Mouse (Mus musculus) embryonic facial prominence, embryonic 12.5 days (tissue): Measurements from ENCODE around the gene Pdlim5. TPM values are rescaled to one million over a fixed set of nuclear protein-coding genes. Genes with fewer than 3 reads are reported as not detected.

Source experiments
- ATAC-seq: fragments of 200-750 bp; cut with Nextera tagmentation; 2 replicates; pipeline ENCODE4 v1.8.0; 2017; ENCODE audit not compliant: insufficient number of reproducible peaks, insufficient read depth, low FRiP score, low TSS enrichment
- H3K27ac ChIP-seq: fragments of 300-500 bp; sonication (generic); 2 replicates; pipeline ENCODE4 v1.5.1; 2016; ENCODE audit warnings: mild to moderate bottlenecking
- H3K27me3 ChIP-seq: fragments of 300-500 bp; sonication (generic); 2 replicates; pipeline ENCODE4 v1.6.1; 2016; ENCODE audit warnings: mild to moderate bottlenecking, moderate library complexity
- H3K36me3 ChIP-seq: fragments of 300-500 bp; sonication (generic); 2 replicates; pipeline ENCODE4 v1.6.1; 2016; ENCODE audit warnings: mild to moderate bottlenecking
- H3K4me1 ChIP-seq: fragments of 300-500 bp; sonication (generic); 2 replicates; pipeline ENCODE4 v1.6.1; 2016
- H3K4me2 ChIP-seq: fragments of 300-500 bp; sonication (generic); replicated peaks from 2 replicates; pipeline ENCODE4 v1.6.1; 2016; ENCODE audit warnings: mild to moderate bottlenecking, moderate library complexity
- H3K4me3 ChIP-seq: fragments of 300-500 bp; sonication (generic); 2 replicates; pipeline ENCODE4 v1.5.1; 2016; ENCODE audit warnings: mild to moderate bottlenecking
- H3K9ac ChIP-seq: fragments of 300-500 bp; sonication (generic); 2 replicates; pipeline ENCODE4 v1.6.1; 2016; ENCODE audit warnings: mild to moderate bottlenecking, moderate library complexity
- H3K9me3 ChIP-seq: fragments of 300-500 bp; sonication (generic); 2 replicates; pipeline ENCODE4 v1.6.1; 2016; ENCODE audit warnings: mild to moderate bottlenecking, moderate library complexity
- WGBS: fragments of 180-500 bp; shearing (Covaris S2); methylation state at CpG from one replicate; pipeline ENCODE4 v1.1.7; 2016; 5-methylcytosine and 5-hydroxymethylcytosine counted together
- polyA plus RNA-seq: library from polyadenylated mRNA; unstranded; fragments of >200 nt; fragmentation: Nextera tagmentation; extraction: Ambion mirVana; gene quantifications from 2 replicates; pipeline ENCODE4 v1.2.1, GENCODE M21; 2016

Gene Pdlim5
- polyA plus RNA-seq, 1 experiment from 2014 or later = 16.2 TPM

DNA sequence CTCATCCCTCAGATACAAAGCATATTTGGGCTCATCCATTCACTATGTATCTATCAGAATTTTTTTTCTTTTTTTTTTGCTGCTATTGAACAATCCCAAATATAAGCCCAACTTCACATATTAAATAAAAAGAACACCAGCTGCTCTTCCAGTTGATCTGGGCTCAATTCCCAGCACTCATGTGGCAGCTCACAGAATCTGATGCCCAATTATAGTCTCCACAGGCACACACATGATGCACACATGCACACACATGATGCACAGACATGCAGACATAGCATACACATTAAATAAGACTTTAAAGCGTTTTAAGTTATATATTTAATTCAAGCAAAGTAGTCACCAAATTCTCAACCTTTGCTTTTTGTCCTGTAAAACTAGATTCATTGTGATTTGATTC is 62.0 kb downstream of the Pdlim5 start:
- Histone ChIP-seq H3K27me3 (no peaks in the 10 kb centered on the region), H3K4me3 (no peak overlapping the region), H3K9ac (no peak overlapping the region), H3K36me3 (no peaks in the 10 kb centered on the region), H3K27ac (no peak overlapping the region), H3K4me2 (no peak overlapping the region), H3K4me1 (no peaks in the 10 kb centered on the region), H3K9me3 (no peaks in the 10 kb centered on the region)
- ATAC-seq = no peak
- WGBS = 91% methylated on average over 1 of the region's 1 CpGs

GRCm38 (mm10) chr3:142332716-142333115 is 62.8 kb downstream of the Pdlim5 start:
- H3K4me2 ChIP-seq = no peak overlapping the region
- no peaks in the 10 kb centered on the region for H3K9me3 ChIP-seq
- 67% methylated on average over 4 of the region's 4 CpGs for WGBS
- no peak for ATAC-seq
- no peaks in the 10 kb centered on the region for H3K4me1 ChIP-seq
- no peaks in the 10 kb centered on the region for H3K27me3 ChIP-seq
- no peak overlapping the region for H3K27ac ChIP-seq
- H3K9ac ChIP-seq = no peak overlapping the region
- no peaks in the 10 kb centered on the region for H3K36me3 ChIP-seq
- no peak overlapping the region for H3K4me3 ChIP-seq

DNA sequence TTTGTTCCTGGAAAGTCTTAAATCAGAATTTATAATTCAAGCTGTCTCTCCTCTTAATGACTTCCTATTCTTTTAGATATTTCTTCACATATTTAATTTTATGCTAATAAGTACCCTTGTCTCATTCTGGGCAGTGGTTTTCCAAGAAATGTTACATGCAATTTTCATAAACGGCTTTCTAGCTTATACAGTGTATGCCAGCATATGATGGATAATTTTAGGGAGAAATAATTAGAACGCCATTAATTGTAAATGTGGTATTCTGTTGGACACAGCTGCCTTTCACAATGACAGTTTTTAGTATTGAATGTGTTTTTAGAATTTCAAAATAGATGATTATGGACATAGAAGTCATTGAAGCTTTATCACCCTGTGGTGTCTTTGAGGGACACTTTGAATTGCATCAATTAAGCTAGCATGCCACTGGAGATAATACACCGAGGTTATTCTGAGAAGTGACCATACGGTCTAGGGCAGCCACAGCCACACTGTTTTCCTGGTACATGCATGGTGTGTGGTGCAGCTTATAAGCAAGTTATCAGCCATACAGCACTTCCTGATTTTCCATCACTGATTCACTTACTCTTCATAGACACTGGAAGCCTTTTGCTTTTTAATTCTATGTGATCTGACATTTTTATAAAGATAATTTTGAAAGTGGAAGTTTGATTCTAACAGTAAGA is 63.5 kb downstream of the Pdlim5 start:
- no peak overlapping the region for H3K4me3 ChIP-seq
- H3K27ac ChIP-seq = no peak overlapping the region
- H3K36me3 ChIP-seq = no peaks in the 10 kb centered on the region
- H3K9me3 ChIP-seq = no peaks in the 10 kb centered on the region
- H3K9ac ChIP-seq = no peak overlapping the region
- ATAC-seq = no peak
- no peaks in the 10 kb centered on the region for H3K27me3 ChIP-seq
- WGBS = 80% methylated on average over 4 of the region's 4 CpGs
- no peak overlapping the region for H3K4me2 ChIP-seq
- H3K4me1 ChIP-seq = no peaks in the 10 kb centered on the region

DNA sequence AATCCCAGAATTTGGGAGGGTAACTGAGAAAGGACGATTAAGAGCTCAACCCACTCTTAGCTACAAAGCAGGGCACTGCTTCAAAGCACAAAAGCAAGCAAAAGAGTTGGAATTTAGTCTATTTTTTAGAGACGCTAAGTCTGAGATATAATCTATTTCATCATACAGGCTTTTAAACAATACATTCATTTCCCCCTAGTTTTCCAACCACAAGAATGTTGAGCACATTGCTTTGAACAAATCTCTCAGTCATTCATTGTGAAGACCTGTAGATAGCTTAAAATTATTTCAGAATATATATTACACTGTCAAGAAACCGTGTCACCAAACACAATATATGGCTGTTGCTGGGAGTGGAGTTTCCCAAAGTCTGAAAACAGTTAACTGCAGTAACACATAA is 65.1 kb downstream of the Pdlim5 start:
- WGBS = 68% methylated on average over 3 of the region's 3 CpGs
- Histone ChIP-seq H3K9me3 (no peaks in the 10 kb centered on the region), H3K27me3 (no peaks in the 10 kb centered on the region), H3K4me3 (no peak overlapping the region), H3K9ac (no peak overlapping the region), H3K27ac (no peak overlapping the region), H3K36me3 (no peaks in the 10 kb centered on the region), H3K4me2 (no peak overlapping the region), H3K4me1 (no peaks in the 10 kb centered on the region)
- no peak for ATAC-seq

- Histone ChIP-seq H3K27ac (no peak overlapping the region), H3K4me2 (no peak overlapping the region), H3K27me3 (no peaks in the 10 kb centered on the region), H3K4me3 (no peak overlapping the region), H3K36me3 (no peaks in the 10 kb centered on the region), H3K9ac (no peak overlapping the region), H3K9me3 (no peaks in the 10 kb centered on the region), H3K4me1 (no peaks in the 10 kb centered on the region)
- WGBS = 80% methylated on average over 6 of the region's 6 CpGs
- no peak for ATAC-seq
Measured at GRCm38 (mm10) chr3:142323592-142323991, 71.9 kb downstream of the Pdlim5 start.

GRCm38 (mm10) chr3:142321930-142322329 is 73.6 kb downstream of the Pdlim5 start:
- Histone ChIP-seq H3K4me1 (no peaks in the 10 kb centered on the region), H3K27me3 (no peaks in the 10 kb centered on the region), H3K9me3 (no peaks in the 10 kb centered on the region), H3K36me3 (no peaks in the 10 kb centered on the region), H3K4me2 (no peak overlapping the region), H3K4me3 (no peak overlapping the region), H3K9ac (no peak overlapping the region), H3K27ac (no peak overlapping the region)
- ATAC-seq = no peak
- 71% methylated on average over 6 of the region's 6 CpGs for WGBS

DNA sequence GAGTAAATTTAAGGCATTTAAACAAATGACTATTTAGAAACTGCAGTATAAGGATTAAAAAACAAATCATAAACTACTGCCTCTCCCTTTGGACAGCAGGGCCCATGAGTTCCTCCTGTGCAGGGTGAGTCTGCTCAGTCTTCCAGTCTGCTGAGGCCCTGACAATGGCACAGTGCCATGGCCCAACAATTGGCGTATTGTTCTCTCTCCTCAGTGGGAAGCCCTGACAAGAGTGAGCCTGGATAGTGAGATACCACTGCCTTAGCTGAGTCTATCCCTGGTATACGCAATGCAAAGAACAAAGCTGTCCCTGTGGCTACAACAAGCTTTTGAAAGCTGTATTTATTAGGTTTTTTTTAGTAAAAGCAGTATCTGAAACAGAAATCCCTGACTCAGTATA is 77.3 kb downstream of the Pdlim5 start:
- H3K4me2 ChIP-seq = no peak overlapping the region
- no peak overlapping the region for H3K4me3 ChIP-seq
- ATAC-seq = peak; percentile 84; the same call in 1 of the 2 replicates
- no peaks in the 10 kb centered on the region for H3K4me1 ChIP-seq
- WGBS = 22% methylated on average over 2 of the region's 2 CpGs
- H3K27ac ChIP-seq = no peak overlapping the region
- H3K9me3 ChIP-seq = no peaks in the 10 kb centered on the region
- H3K9ac ChIP-seq = no peak overlapping the region
- no peaks in the 10 kb centered on the region for H3K27me3 ChIP-seq
- no peaks in the 10 kb centered on the region for H3K36me3 ChIP-seq

DNA sequence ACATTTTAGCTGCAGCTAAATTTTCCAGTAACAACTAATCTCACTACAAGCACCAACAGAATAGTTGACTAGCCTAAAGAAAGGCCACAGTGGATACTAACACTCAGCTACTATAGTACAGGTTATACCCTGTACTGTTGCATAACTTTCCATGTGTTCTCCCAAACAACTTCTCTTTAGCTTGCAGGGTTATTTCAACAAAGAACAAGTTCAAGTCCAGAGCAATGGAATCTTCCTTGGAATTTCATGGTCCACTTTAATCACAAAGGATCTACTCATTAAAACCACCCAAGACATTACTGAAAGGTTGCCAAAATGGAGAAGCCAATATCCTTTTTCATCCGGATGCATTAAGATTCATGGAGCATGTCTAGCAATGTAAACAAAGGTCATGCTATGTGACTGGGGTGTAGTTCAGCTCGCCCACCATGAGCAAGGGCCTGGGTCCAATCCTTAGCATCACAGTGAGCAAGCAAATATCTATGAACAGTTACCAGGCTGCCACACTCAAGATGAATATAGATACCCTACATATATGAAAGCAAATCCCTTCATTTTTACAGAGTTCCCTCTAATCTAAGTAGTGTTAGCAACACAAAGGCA is 79.3 kb downstream of the Pdlim5 start:
- no peak overlapping the region for H3K9ac ChIP-seq
- H3K4me3 ChIP-seq = no peak overlapping the region
- H3K27ac ChIP-seq = no peak overlapping the region
- H3K27me3 ChIP-seq = no peaks in the 10 kb centered on the region
- no peak overlapping the region for H3K4me2 ChIP-seq
- H3K9me3 ChIP-seq = no peaks in the 10 kb centered on the region
- H3K36me3 ChIP-seq = no peaks in the 10 kb centered on the region
- no peaks in the 10 kb centered on the region for H3K4me1 ChIP-seq
- no peak for ATAC-seq
- 62% methylated on average over 2 of the region's 2 CpGs for WGBS

DNA sequence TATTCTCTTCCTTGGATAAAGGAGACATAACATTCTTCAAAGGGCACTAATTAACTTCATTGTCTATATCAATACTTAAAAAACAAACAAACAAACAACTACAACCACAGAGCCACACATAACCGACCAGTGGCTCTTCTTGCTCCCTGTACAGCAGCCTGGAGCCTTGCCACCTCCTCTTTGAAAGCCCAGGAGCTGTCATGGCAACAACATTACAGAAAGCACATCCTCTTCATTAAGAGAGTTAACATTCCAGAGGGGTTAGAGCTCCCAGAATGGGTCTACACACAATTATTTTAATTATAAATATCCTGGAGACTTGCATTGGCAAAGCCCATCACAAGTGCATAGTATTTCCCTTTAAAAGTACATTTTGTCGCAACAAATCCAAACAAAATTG is 84.4 kb downstream of the Pdlim5 start:
- Histone ChIP-seq H3K4me3 (no peak overlapping the region), H3K4me1 (0 out of 2 replicates have a peak, but pooled peaks cover 4% of the 10 kb centered on the region), H3K36me3 (no peaks in the 10 kb centered on the region), H3K27me3 (no peaks in the 10 kb centered on the region), H3K9me3 (no peaks in the 10 kb centered on the region), H3K27ac (no peak overlapping the region), H3K4me2 (no peak overlapping the region), H3K9ac (no peak overlapping the region)
- ATAC-seq = no peak
- WGBS = 56% methylated on average over 2 of the region's 2 CpGs

- 32% methylated on average over 2 of the region's 2 CpGs for WGBS
- ATAC-seq = 0 out of 2 replicates have a peak, but pooled peaks have one; percentile 47
- H3K4me2 ChIP-seq = no peak overlapping the region
Measured at GRCm38 (mm10) chr3:142310446-142310845, 85.0 kb downstream of the Pdlim5 start.

GRCm38 (mm10) chr3:142295287-142295676 is 100.2 kb downstream of the Pdlim5 start:
- no peak for ATAC-seq

More at GRCm38 (mm10) chr3:142310446-142310845, 85.0 kb downstream of the Pdlim5 start:
- H3K27ac ChIP-seq = no peak overlapping the region
- 0 out of 2 replicates have a peak, but pooled peaks cover 4% of the 10 kb centered on the region for H3K4me1 ChIP-seq
- no peaks in the 10 kb centered on the region for H3K27me3 ChIP-seq
- no peak overlapping the region for H3K9ac ChIP-seq
- H3K4me3 ChIP-seq = no peak overlapping the region
- H3K9me3 ChIP-seq = no peaks in the 10 kb centered on the region
- H3K36me3 ChIP-seq = no peaks in the 10 kb centered on the region

GRCm38 (mm10) chr3:142294616-142295286 is 100.7 kb downstream of the Pdlim5 start:
- WGBS = 24% methylated on average over 7 of the region's 7 CpGs
- no peaks in the 10 kb centered on the region for H3K27me3 ChIP-seq
- ATAC-seq = 0 out of 2 replicates have a peak, but pooled peaks have one; percentile 56

More at GRCm38 (mm10) chr3:142295287-142295676, 100.2 kb downstream of the Pdlim5 start:
- Histone ChIP-seq H3K36me3 (no peaks in the 10 kb centered on the region), H3K27me3 (no peaks in the 10 kb centered on the region), H3K4me3 (no peak overlapping the region), H3K9me3 (no peaks in the 10 kb centered on the region), H3K4me1 (no peaks in the 10 kb centered on the region), H3K27ac (no peak overlapping the region), H3K9ac (no peak overlapping the region), H3K4me2 (no peak overlapping the region)
- 86% methylated on average over 7 of the region's 7 CpGs for WGBS

More at GRCm38 (mm10) chr3:142294616-142295286, 100.7 kb downstream of the Pdlim5 start:
- H3K27ac ChIP-seq = no peak overlapping the region
- no peaks in the 10 kb centered on the region for H3K9me3 ChIP-seq
- no peaks in the 10 kb centered on the region for H3K4me1 ChIP-seq
- H3K9ac ChIP-seq = no peak overlapping the region
- H3K36me3 ChIP-seq = no peaks in the 10 kb centered on the region
- no peak overlapping the region for H3K4me3 ChIP-seq
- H3K4me2 ChIP-seq = no peak overlapping the region
